Mouse (Mus musculus) forebrain, embryonic 11.5 days (tissue): ENCODE results near the gene Inhbc. TPM values are rescaled to one million over a fixed set of nuclear protein-coding genes. Genes with fewer than 3 reads are reported as not detected.
A peak's percentile ranks its signal among the peaks of the same experiment; 100 is the strongest.

Experiments
- ATAC-seq: fragments of 200-750 bp; cut with Nextera tagmentation; replicated peaks from 2 replicates; pipeline ENCODE4 v1.8.0; 2017; ENCODE audit warnings: moderate TSS enrichment; ENCODE audit not compliant: low FRiP score
- DNase-seq: peaks from one replicate; pipeline ENCODE4 v3.0.0-alpha.2; 2017; ENCODE audit warnings: low spot score
- H3K27ac ChIP-seq: fragments of 300-500 bp; sonication (generic); 2 replicates; pipeline ENCODE4 v1.5.1; 2014; ENCODE audit warnings: low read depth, low read length
- H3K27me3 ChIP-seq: fragments of 300-500 bp; sonication (generic); 2 replicates; pipeline ENCODE4 v1.6.1; 2014; ENCODE audit warnings: mild to moderate bottlenecking, low read length, mixed read lengths; ENCODE audit not compliant: control insufficient read depth, insufficient read depth
- H3K36me3 ChIP-seq: fragments of 300-500 bp; sonication (generic); 2 replicates; pipeline ENCODE4 v1.6.1; 2014; ENCODE audit warnings: mild to moderate bottlenecking, low read length, moderate library complexity, mixed read lengths; ENCODE audit not compliant: control insufficient read depth, insufficient read depth
- H3K4me1 ChIP-seq: fragments of 300-500 bp; sonication (generic); replicated peaks from 2 replicates; pipeline ENCODE4 v1.6.1; 2014; ENCODE audit warnings: low read length, mixed read lengths; ENCODE audit not compliant: control insufficient read depth, insufficient read depth
- H3K4me2 ChIP-seq: fragments of 300-500 bp; sonication (generic); 2 replicates; pipeline ENCODE4 v1.6.1; 2014; ENCODE audit warnings: low read depth, mild to moderate bottlenecking, low read length, moderate library complexity, mixed read lengths; ENCODE audit not compliant: severe bottlenecking
- H3K4me3 ChIP-seq: fragments of 300-500 bp; sonication (generic); 2 replicates; pipeline ENCODE4 v1.5.1; 2014; ENCODE audit warnings: low read depth, low read length
- H3K9ac ChIP-seq: fragments of 300-500 bp; sonication (generic); 2 replicates; pipeline ENCODE4 v1.6.1; 2014; ENCODE audit warnings: low read length
- H3K9me3 ChIP-seq: fragments of 300-500 bp; sonication (generic); 2 replicates; pipeline ENCODE4 v1.6.1; 2016; ENCODE audit warnings: low read length, mixed read lengths; ENCODE audit not compliant: control insufficient read depth
- WGBS: fragments of 180-500 bp; shearing (Covaris S2); extraction: QIAGEN DNeasy Blood & Tissue Kit; methylation state at CpG from one replicate; pipeline ENCODE4 v1.1.7; 2014; 5-methylcytosine and 5-hydroxymethylcytosine counted together
- polyA plus RNA-seq: library from polyadenylated mRNA; unstranded; fragments of >200 nt; fragmentation: Nextera tagmentation; extraction: Ambion mirVana; gene quantifications from 2 replicates; pipeline ENCODE4 v1.2.1, GENCODE M21; 2014

Gene Inhbc
- polyA plus RNA-seq, 1 experiment from 2014 or later, result not detected

DNA sequence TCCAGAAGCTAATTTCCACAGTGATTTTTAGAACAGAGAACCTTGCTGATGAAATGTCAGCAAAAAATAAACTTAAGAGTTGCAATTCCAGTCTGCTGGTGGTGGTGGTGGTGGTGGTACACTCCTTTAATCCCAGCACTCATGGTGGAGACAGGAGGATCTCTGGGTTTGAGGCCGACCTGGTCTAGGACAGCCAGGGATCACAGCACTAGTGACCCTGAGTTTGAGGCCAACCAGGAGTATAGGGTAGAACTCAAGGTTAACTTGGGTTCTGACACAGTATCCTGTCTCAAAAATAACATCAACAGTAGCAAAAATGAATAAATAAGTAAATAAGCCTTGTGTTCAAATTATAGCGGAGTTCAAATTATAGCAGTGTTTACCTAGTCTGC is 11.5 kb upstream of the Inhbc start:
- H3K36me3 ChIP-seq, result no peaks in the 10 kb centered on the region
- no peaks in the 10 kb centered on the region for H3K27me3 ChIP-seq
- 0 out of 2 replicates have a peak, but pooled peaks cover 1% of the 10 kb centered on the region for H3K4me1 ChIP-seq
- H3K27ac ChIP-seq, result peak overlapping the region; percentile 84; the same call in 1 of the 2 replicates
- DNase-seq (no peak), ATAC-seq (no peak)
- H3K9me3 ChIP-seq, result no peaks in the 10 kb centered on the region
- peak overlapping the region; percentile 86 for H3K9ac ChIP-seq
- WGBS, result 58% methylated on average over 2 of the region's 2 CpGs
- H3K4me3 ChIP-seq, result peak overlapping the region; percentile 71
- peak overlapping the region; percentile 80 for H3K4me2 ChIP-seq

DNA sequence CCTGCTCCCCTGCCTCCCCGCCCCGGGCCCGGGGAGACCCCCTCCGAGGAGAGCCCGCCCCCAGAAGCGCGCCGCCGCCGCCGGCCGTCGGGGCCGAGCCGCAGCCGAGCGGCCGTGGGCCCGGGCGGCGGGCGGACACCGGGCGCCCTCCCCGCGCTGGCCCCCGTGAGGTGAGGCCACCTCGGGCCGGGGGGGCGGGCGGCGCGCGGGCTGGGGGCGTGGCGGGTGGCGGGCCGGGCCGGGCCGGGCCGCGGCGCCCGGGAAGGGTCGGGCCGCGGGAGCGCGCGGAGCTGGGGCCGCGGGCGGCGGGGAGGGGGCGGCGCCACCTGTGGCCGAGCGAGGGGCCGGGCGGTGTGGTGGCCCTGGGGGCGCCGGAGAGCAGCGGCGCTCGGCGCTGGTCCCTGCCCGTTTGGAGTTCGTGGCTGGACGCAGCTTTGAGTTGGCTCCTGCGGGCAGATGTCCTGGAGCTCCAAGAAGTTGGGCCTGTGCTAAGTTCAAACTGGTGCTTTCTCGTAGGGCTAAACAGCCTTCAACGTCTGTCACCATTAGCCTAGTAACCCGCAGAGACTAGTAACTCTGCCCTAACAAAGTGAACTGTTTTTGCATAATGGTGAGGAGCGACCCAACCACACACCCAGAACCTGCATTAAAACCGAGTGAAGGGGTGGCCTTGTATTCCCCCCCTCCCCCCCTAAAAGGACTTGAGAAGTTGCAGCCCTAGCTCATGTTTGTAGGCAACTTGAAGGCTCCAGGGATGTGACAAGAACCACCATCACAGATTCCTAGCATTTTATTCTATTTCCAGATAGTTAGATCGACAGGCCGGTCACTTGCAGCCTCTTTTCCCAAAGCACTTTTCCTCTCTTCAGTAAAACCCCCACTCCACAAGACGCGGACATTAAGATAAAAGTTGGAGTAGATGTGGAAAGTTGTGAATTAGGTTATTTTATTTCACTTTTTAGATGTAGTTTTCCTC is 10.8 kb upstream of the Inhbc start:
- Histone ChIP-seq H3K4me2 (peak overlapping the region; percentile 80), H3K9ac (peak overlapping the region; percentile 86), H3K27me3 (no peaks in the 10 kb centered on the region), H3K4me3 (peak overlapping the region; percentile 71), H3K36me3 (no peaks in the 10 kb centered on the region), H3K9me3 (no peaks in the 10 kb centered on the region), H3K27ac (peak overlapping the region; percentile 84), H3K4me1 (0 out of 2 replicates have a peak, but pooled peaks cover 1% of the 10 kb centered on the region)
- peak; percentile 78 for ATAC-seq
- WGBS, result 2% methylated on average over 24 of the region's 79 CpGs
- peak; percentile 89 for DNase-seq

DNA sequence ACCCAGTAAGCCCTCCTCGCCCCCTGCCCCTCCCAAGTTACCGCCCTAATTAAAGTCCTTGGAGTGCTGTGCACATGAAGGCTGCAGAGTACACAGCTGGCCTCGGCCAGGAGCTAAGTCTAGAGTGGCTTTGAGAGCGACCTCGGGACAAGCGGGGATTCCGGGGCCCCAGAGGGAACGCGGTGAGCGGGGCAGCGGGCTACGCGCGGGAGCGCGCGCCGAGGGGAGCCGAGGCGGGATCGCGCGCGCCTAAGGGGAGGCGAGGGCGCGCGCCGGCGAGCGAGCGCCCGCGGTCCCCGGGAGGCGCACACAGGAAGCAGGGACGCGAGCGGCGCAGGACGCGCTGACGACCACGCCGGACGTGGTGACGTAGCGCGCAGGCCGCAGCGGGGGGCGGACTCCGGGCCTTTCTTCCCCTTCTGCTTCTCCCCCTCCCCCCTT is 10.0 kb upstream of the Inhbc start, which contains the start of gene R3hdm2:
TSS of gene R3hdm2 (plus strand) at position 77 of the 441 bp plus-strand sequence.
- Histone ChIP-seq H3K4me2 (peak within 1 kb of the TSS; percentile 80), H3K27me3 (no peaks in the 10 kb centered on the region), H3K36me3 (no peaks in the 10 kb centered on the region), H3K9me3 (no peaks in the 10 kb centered on the region), H3K4me1 (0 out of 2 replicates have a peak, but pooled peaks cover 1% of the 10 kb centered on the region), H3K27ac (peak within 1 kb of the TSS; percentile 84), H3K4me3 (peak within 1 kb of the TSS; percentile 71), H3K9ac (peak within 1 kb of the TSS; percentile 86)
- peak; percentile 99 for DNase-seq
- ATAC-seq, result peak; percentile 95
- WGBS, result under 1% methylated on average over 38 of the region's 53 CpGs

DNA sequence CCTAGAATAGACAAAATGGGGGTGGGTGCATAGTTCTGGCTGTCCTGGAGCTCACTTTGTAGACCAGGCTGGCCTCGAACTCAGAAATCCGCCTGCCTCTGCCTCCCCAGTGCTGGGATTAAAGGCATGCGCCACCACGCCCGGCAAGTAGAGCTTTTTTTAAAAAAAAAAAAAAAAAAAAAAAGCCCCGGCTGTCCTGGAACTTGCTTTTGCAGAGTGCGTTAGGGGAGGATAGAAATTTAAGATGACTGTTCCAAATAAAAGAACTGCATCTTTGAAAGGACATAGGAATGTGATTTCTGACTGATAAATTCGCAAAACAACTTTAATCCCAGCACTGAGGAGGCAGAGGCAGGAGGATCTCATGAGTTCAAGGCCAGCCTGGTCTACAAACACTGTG is 9.4 kb upstream of the Inhbc start:
- H3K4me2 ChIP-seq, result peak overlapping the region; percentile 49; the same call in 1 of the 2 replicates
- no peaks in the 10 kb centered on the region for H3K36me3 ChIP-seq
- H3K9ac ChIP-seq, result peak overlapping the region; percentile 86
- WGBS, result 87% methylated on average over 8 of the region's 8 CpGs
- peak overlapping the region; percentile 71 for H3K4me3 ChIP-seq
- H3K27me3 ChIP-seq, result no peaks in the 10 kb centered on the region
- H3K4me1 ChIP-seq, result 0 out of 2 replicates have a peak, but pooled peaks cover 1% of the 10 kb centered on the region
- no peaks in the 10 kb centered on the region for H3K9me3 ChIP-seq
- ATAC-seq, result no peak
- H3K27ac ChIP-seq, result peak overlapping the region; percentile 84
- no peak for DNase-seq

DNA sequence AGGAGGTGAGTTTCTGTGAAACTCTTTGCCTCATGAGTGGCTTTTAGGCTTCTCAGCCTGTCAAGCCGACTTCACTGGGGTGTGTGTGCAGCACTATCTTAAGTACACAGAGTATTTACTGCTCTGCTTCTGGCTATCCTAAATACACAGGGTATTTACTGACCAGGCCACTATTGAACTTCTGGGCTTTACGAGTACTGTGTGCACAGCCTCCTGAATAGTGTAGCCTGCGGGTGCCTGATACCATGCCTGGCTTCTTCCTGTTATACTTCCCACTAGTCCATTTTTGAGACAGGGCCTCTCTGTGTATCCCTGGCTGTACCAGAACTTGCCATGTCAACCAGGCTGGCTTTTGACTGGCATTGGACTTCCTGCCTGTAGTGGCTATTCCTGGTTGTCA is 7.5 kb upstream of the Inhbc start:
- Histone ChIP-seq H3K4me2 (no peak overlapping the region), H3K9ac (no peak overlapping the region), H3K4me3 (no peak overlapping the region), H3K9me3 (no peaks in the 10 kb centered on the region), H3K27me3 (no peaks in the 10 kb centered on the region), H3K27ac (no peak overlapping the region), H3K4me1 (no peaks in the 10 kb centered on the region), H3K36me3 (no peaks in the 10 kb centered on the region)
- no peak for DNase-seq
- no peak for ATAC-seq
- 72% methylated on average over 3 of the region's 3 CpGs for WGBS

DNA sequence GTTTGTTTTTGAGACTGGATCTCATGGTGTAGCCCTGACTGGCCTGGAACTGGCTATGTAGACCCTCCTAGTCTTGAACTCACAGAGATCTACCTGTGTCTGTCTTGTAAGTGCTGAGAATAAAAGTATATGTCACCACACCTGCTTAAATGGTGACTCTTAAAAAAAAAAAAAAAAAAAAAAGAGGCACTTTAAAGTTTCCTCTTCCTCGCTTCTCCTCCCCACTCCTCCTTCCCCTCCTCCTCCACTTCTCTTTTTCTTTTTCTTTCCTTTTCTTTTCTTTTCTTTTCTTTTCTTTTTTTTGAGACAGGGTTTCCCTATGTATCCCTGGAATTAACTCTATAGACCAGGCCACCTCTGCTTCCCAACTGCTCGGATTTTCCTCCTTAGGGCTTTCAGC is 792 bp upstream of the Inhbc start:
- no peaks in the 10 kb centered on the region for H3K9me3 ChIP-seq
- H3K4me3 ChIP-seq, result no peak overlapping the region
- no peaks in the 10 kb centered on the region for H3K36me3 ChIP-seq
- H3K9ac ChIP-seq, result no peak overlapping the region
- DNase-seq (no peak), ATAC-seq (no peak)
- no peaks in the 10 kb centered on the region for H3K27me3 ChIP-seq
- H3K4me2 ChIP-seq, result no peak overlapping the region
- 53% methylated on average over 2 of the region's 2 CpGs for WGBS
- no peak overlapping the region for H3K27ac ChIP-seq
- peaks cover 2% of the 10 kb centered on the region; the same call in 1 of the 2 replicates for H3K4me1 ChIP-seq

DNA sequence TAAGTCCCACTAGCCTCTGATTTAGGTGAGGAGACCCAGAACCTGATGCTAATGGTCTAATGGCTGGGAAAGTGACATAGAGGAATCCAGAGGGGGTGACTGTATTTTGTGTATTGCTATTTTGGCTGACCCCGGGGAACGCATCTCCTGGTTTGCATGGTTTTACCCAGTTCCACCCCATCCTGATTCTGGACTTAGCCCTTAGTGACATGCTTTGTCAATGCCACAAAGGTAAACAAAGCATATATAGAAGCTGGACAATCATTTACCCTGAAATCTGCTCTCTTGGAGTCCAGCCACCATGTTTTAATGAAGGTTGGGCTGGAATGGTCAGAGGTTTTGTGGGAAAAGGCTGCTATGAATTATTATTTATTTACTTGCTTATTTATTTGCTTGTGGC is 2.0 kb downstream of the Inhbc start:
- H3K27ac ChIP-seq, result no peak overlapping the region

DNA sequence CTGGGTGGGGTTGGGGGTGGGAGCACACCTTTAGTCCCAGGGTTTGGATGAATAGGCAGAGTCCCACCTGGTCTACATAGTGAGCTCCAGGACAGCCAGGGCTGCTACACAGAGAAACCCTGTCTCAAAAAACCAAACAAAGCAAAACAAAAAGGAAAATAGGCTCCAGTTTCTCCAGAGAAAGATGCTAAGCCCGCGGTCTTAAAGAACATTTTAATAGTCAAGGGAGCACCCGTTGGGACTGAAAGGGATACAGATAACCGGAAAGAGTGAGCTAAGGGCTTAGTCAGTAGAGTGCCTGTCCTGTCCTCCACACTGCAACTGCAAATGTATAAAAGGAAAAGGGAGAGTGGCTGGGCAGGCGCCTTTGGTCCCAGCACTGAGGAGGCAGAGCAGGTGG is 3.1 kb downstream of the Inhbc start:
- H3K4me1 ChIP-seq, result peaks cover 2% of the 10 kb centered on the region; the same call in 1 of the 2 replicates
- H3K27ac ChIP-seq, result no peak overlapping the region
- DNase-seq (no peak), ATAC-seq (no peak)
- no peak overlapping the region for H3K9ac ChIP-seq
- no peak overlapping the region for H3K4me3 ChIP-seq
- no peaks in the 10 kb centered on the region for H3K27me3 ChIP-seq
- H3K36me3 ChIP-seq, result no peaks in the 10 kb centered on the region
- H3K4me2 ChIP-seq, result no peak overlapping the region
- no peaks in the 10 kb centered on the region for H3K9me3 ChIP-seq
- 74% methylated on average over 5 of the region's 5 CpGs for WGBS

More for the DNA sequence above, 2.0 kb downstream of the Inhbc start:
- H3K36me3 ChIP-seq, result no peaks in the 10 kb centered on the region
- no peak overlapping the region for H3K4me2 ChIP-seq
- peaks cover 2% of the 10 kb centered on the region; the same call in 1 of the 2 replicates for H3K4me1 ChIP-seq
- no peaks in the 10 kb centered on the region for H3K27me3 ChIP-seq
- H3K9ac ChIP-seq, result no peak overlapping the region
- no peak overlapping the region for H3K4me3 ChIP-seq
- ATAC-seq (no peak), DNase-seq (no peak)
- WGBS, result 75% methylated on average over 2 of the region's 2 CpGs
- no peaks in the 10 kb centered on the region for H3K9me3 ChIP-seq
